Mouse (Mus musculus): ENCODE results near the gene Nfatc3. TPM values are rescaled to one million over a fixed set of nuclear protein-coding genes. Genes with fewer than 3 reads are reported as not detected.
A peak's percentile ranks its signal among the peaks of the same experiment; 100 is the strongest.

The Nfatc3 gene
- polyA plus RNA-seq, 1 experiment from 2014 or later, result 2.5 TPM

GRCm38 (mm10) chr8:106137218-106137905 lies 78.7 kb downstream of the Nfatc3 start:
- Histone ChIP-seq H3K4me3 (ENCODE audit: low read depth, low read length) (peak overlapping the region; percentile 62), H3K27ac (replicated peaks) (peak overlapping the region; percentile 95), H3K36me3 (ENCODE audit: control insufficient read depth, insufficient read depth, low read length) (0 out of 2 replicates have a peak, but pooled peaks cover 4% of the 10 kb centered on the region), H3K9me3 (ENCODE audit: control insufficient read depth, low read length) (no peaks in the 10 kb centered on the region), H3K9ac (ENCODE audit: low read length) (peak overlapping the region; percentile 81), H3K4me2 (replicated peaks; ENCODE audit: low read depth) (peak overlapping the region; percentile 78), H3K27me3 (ENCODE audit: control insufficient read depth, insufficient read depth, low read length) (peaks cover 2% of the 10 kb centered on the region; the same call in 1 of the 2 replicates), H3K4me1 (replicated peaks; ENCODE audit: control insufficient read depth, insufficient read depth) (no peaks in the 10 kb centered on the region)
- WGBS, result 11% methylated on average over 22 of the region's 22 CpGs
- ATAC-seq (ENCODE audit: low FRiP score, low TSS enrichment) (no peak), DNase-seq (ENCODE audit: low spot score) (peak; percentile 52)
- TF ChIP-seq CTCF (IDR thresholded peaks at IDR 0.05; ENCODE audit: low read depth), result no peak
- no peak for TF ChIP-seq EP300 (optimal IDR thresholded peaks at IDR 0.05)

GRCm38 (mm10) chr8:106137906-106138477 lies 79.4 kb downstream of the Nfatc3 start:
- under 1% methylated on average over 21 of the region's 24 CpGs for WGBS
- ATAC-seq (ENCODE audit: low FRiP score, low TSS enrichment), result 0 out of 2 replicates have a peak, but pooled peaks have one; percentile 1
- TF ChIP-seq CTCF (IDR thresholded peaks at IDR 0.05; ENCODE audit: low read depth) (no peak), EP300 (optimal IDR thresholded peaks at IDR 0.05) (no peak)
- Histone ChIP-seq H3K9ac (ENCODE audit: low read length) (peak overlapping the region; percentile 81), H3K4me1 (replicated peaks; ENCODE audit: control insufficient read depth, insufficient read depth) (no peaks in the 10 kb centered on the region), H3K4me2 (replicated peaks; ENCODE audit: low read depth) (peak overlapping the region; percentile 78), H3K27ac (replicated peaks) (peak overlapping the region; percentile 95), H3K27me3 (ENCODE audit: control insufficient read depth, insufficient read depth, low read length) (peaks cover 2% of the 10 kb centered on the region; the same call in 1 of the 2 replicates), H3K4me3 (ENCODE audit: low read depth, low read length) (peak overlapping the region; percentile 62), H3K36me3 (ENCODE audit: control insufficient read depth, insufficient read depth, low read length) (no peaks in the 10 kb centered on the region), H3K9me3 (ENCODE audit: control insufficient read depth, low read length) (no peaks in the 10 kb centered on the region)
- DNase-seq (ENCODE audit: low spot score), result peak; percentile 91

- no peak for DNase-seq (ENCODE audit: low spot score)
- 11% methylated on average over 7 of the region's 7 CpGs for WGBS
- Histone ChIP-seq H3K27ac (replicated peaks) (peak overlapping the region; percentile 95), H3K27me3 (ENCODE audit: control insufficient read depth, insufficient read depth, low read length) (peaks cover 2% of the 10 kb centered on the region; the same call in 1 of the 2 replicates), H3K4me2 (replicated peaks; ENCODE audit: low read depth) (peak overlapping the region; percentile 78), H3K9me3 (ENCODE audit: control insufficient read depth, low read length) (no peaks in the 10 kb centered on the region), H3K4me1 (replicated peaks; ENCODE audit: control insufficient read depth, insufficient read depth) (no peaks in the 10 kb centered on the region), H3K4me3 (ENCODE audit: low read depth, low read length) (peak overlapping the region; percentile 62), H3K36me3 (ENCODE audit: control insufficient read depth, insufficient read depth, low read length) (no peaks in the 10 kb centered on the region), H3K9ac (ENCODE audit: low read length) (peak overlapping the region; percentile 81)
- ATAC-seq (ENCODE audit: low FRiP score, low TSS enrichment), result no peak
- TF ChIP-seq EP300 (optimal IDR thresholded peaks at IDR 0.05), result no peak
- no peak for TF ChIP-seq CTCF (IDR thresholded peaks at IDR 0.05; ENCODE audit: low read depth)
Measured at GRCm38 (mm10) chr8:106138616-106139015, 80.0 kb downstream of the Nfatc3 start.

- Histone ChIP-seq H3K4me2 (replicated peaks; ENCODE audit: low read depth) (no peak overlapping the region), H3K4me1 (replicated peaks; ENCODE audit: control insufficient read depth, insufficient read depth) (no peaks in the 10 kb centered on the region), H3K36me3 (ENCODE audit: control insufficient read depth, insufficient read depth, low read length) (no peaks in the 10 kb centered on the region), H3K9me3 (ENCODE audit: control insufficient read depth, low read length) (no peaks in the 10 kb centered on the region), H3K27me3 (ENCODE audit: control insufficient read depth, insufficient read depth, low read length) (no peaks in the 10 kb centered on the region; the same call in 1 of the 2 replicates), H3K27ac (replicated peaks) (no peak overlapping the region), H3K9ac (ENCODE audit: low read length) (no peak overlapping the region), H3K4me3 (ENCODE audit: low read depth, low read length) (no peak overlapping the region)
- DNase-seq (ENCODE audit: low spot score) (no peak), ATAC-seq (ENCODE audit: low FRiP score, low TSS enrichment) (no peak)
- TF ChIP-seq EP300 (optimal IDR thresholded peaks at IDR 0.05) (no peak), CTCF (IDR thresholded peaks at IDR 0.05; ENCODE audit: low read depth) (no peak)
- WGBS, result 67% methylated on average over 5 of the region's 5 CpGs
Measured at GRCm38 (mm10) chr8:106140191-106140590, 81.6 kb downstream of the Nfatc3 start.

DNA sequence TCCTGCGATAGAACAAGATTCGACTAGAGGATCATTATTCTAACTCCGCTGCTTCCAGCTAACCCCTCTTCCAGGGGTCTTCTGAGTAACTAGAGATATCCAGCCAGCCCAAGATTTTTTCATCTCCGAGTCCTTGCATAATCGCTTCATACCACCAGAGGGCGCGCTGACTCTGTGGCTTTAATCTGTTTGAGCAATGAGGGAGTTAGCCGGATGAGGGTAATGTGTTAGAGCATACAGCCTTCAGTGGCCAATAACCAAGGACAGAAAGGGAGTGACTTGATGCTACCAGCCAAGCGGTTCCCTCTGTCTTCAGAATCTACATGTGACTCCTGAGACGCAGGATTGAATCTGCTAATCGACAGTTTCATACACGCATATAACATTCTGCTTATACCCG lies 82.1 kb downstream of the Nfatc3 start:
- WGBS, result 12% methylated on average over 13 of the region's 13 CpGs
- no peak overlapping the region for H3K27ac ChIP-seq (replicated peaks)

GRCm38 (mm10) chr8:106145331-106145730 lies 86.7 kb downstream of the Nfatc3 start:
- no peak overlapping the region; the same call in 1 of the 2 replicates for H3K27ac ChIP-seq (replicated peaks)
- no peaks in the 10 kb centered on the region for H3K9me3 ChIP-seq (ENCODE audit: control insufficient read depth, low read length)
- DNase-seq (ENCODE audit: low spot score), result no peak
- TF ChIP-seq CTCF (IDR thresholded peaks at IDR 0.05; ENCODE audit: low read depth) (no peak), EP300 (optimal IDR thresholded peaks at IDR 0.05) (no peak)
- no peaks in the 10 kb centered on the region for H3K27me3 ChIP-seq (ENCODE audit: control insufficient read depth, insufficient read depth, low read length)
- H3K4me3 ChIP-seq (ENCODE audit: low read depth, low read length), result no peak overlapping the region
- H3K36me3 ChIP-seq (ENCODE audit: control insufficient read depth, insufficient read depth, low read length), result no peaks in the 10 kb centered on the region
- 72% methylated on average over 2 of the region's 2 CpGs for WGBS
- no peak overlapping the region for H3K4me2 ChIP-seq (replicated peaks; ENCODE audit: low read depth)
- ATAC-seq (ENCODE audit: low FRiP score, low TSS enrichment), result no peak
- no peaks in the 10 kb centered on the region for H3K4me1 ChIP-seq (replicated peaks; ENCODE audit: control insufficient read depth, insufficient read depth)
- H3K9ac ChIP-seq (ENCODE audit: low read length), result no peak overlapping the region

More for the DNA sequence above, 82.1 kb downstream of the Nfatc3 start:
- ATAC-seq (ENCODE audit: low FRiP score, low TSS enrichment), result no peak
- H3K9me3 ChIP-seq (ENCODE audit: control insufficient read depth, low read length), result no peaks in the 10 kb centered on the region
- H3K9ac ChIP-seq (ENCODE audit: low read length), result no peak overlapping the region
- no peaks in the 10 kb centered on the region; the same call in 1 of the 2 replicates for H3K27me3 ChIP-seq (ENCODE audit: control insufficient read depth, insufficient read depth, low read length)
- no peak overlapping the region for H3K4me3 ChIP-seq (ENCODE audit: low read depth, low read length)
- DNase-seq (ENCODE audit: low spot score), result peak; percentile 87
- no peak overlapping the region for H3K4me2 ChIP-seq (replicated peaks; ENCODE audit: low read depth)
- H3K4me1 ChIP-seq (replicated peaks; ENCODE audit: control insufficient read depth, insufficient read depth), result no peaks in the 10 kb centered on the region
- H3K36me3 ChIP-seq (ENCODE audit: control insufficient read depth, insufficient read depth, low read length), result no peaks in the 10 kb centered on the region
- TF ChIP-seq EP300 (optimal IDR thresholded peaks at IDR 0.05) (no peak), CTCF (IDR thresholded peaks at IDR 0.05; ENCODE audit: low read depth) (peak; percentile 98)

All from stomach, postnatal 0 days (tissue).